Mouse (Mus musculus) cerebellum, adult 2 months (tissue): ENCODE data around the gene Abcg4.

ENCODE experiments used
- CTCF ChIP-seq: fragments of 200-500 bp; IDR thresholded peaks from 2 replicates; pipeline ENCODE4 v1.5.1; 2011; ENCODE audit warnings: low read depth, mild to moderate bottlenecking, control low read depth, low read length, moderate library complexity, borderline replicate concordance; ENCODE audit not compliant: insufficient read depth
- POLR2A ChIP-seq: fragments of 200-500 bp; IDR thresholded peaks from 2 replicates; pipeline ENCODE4 v1.6.1; 2011; ENCODE audit warnings: low read length, control low read depth, borderline replicate concordance; ENCODE audit not compliant: insufficient read depth

DNA sequence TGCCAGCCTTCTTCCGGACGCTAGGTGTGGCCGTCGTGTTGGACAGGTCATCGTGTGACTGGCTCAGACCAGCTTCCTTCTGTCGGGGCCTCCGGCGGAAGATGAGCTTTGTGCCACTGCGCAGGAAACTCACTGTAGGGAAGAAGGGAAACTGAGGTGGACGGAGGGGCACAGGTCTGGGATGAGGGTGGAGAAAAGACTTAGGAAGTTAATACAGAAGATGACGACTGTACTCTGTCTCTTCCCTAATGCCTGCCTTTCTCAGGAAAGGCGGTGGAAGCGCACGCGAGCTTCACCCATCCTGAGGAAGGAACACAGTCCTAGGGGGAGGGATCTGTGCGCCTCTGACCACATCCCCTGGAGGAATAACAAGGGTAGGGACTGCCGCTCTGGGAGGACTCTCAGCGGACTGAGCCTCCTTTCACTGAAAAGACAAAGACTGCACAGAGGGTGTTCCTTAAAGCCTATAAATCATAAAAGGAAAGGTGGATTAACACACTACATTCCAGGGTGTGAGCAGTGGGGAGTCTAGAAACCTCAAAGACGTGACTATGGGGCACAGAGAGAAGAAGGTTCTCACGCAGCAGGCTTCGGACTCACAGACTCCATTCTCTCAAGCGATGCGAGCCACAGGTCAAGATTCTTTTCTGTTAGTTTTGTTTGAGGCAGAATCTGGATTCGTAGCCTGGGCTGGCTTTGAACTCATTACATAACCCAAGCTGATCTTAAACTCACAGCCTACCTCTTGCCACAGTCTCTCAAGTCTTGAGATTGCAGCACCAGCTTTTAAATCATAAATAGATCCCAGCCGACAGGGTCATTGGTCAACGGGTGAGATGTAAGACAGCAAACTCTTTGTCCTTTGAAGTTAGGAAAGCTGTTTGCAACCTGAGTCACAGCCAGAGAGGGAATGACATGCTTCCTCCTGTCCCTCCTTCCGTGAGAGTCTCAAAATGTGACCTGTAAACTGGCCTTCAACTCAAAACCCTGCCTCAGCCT, 23.0 kb upstream of the Abcg4 start:
- TF ChIP-seq CTCF (no peak), POLR2A (no peak)
